Mouse (Mus musculus): ENCODE results near the gene 2900092C05Rik. TPM values are rescaled to one million over a fixed set of nuclear protein-coding genes. Genes with fewer than 3 reads are reported as not detected.

The 2900092C05Rik gene
- polyA plus RNA-seq (2017; shearing (Covaris generic)), result not detected

DNA sequence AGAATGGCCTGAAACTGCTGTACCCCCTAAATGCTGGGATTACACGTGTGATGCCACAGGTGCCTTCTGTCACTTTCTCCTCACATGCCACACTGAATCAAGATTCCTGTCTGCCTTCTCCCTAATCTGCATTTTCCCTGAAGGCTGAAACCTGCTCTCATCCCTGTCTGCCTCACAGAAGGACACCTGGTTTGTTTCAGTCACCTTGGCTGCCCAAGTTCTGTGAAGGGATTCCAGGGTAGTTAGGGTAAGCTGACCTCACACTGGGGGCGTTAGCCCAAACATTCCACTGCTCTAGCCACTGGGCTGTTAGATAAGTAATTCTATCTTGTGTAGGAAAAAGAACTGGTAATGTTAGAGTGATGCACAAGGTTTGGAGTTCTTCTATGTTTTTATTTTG, at the start of gene 2900092C05Rik:
2900092C05Rik (plus strand) TSS at position 301 of the 400 bp plus-strand sequence.

DNA sequence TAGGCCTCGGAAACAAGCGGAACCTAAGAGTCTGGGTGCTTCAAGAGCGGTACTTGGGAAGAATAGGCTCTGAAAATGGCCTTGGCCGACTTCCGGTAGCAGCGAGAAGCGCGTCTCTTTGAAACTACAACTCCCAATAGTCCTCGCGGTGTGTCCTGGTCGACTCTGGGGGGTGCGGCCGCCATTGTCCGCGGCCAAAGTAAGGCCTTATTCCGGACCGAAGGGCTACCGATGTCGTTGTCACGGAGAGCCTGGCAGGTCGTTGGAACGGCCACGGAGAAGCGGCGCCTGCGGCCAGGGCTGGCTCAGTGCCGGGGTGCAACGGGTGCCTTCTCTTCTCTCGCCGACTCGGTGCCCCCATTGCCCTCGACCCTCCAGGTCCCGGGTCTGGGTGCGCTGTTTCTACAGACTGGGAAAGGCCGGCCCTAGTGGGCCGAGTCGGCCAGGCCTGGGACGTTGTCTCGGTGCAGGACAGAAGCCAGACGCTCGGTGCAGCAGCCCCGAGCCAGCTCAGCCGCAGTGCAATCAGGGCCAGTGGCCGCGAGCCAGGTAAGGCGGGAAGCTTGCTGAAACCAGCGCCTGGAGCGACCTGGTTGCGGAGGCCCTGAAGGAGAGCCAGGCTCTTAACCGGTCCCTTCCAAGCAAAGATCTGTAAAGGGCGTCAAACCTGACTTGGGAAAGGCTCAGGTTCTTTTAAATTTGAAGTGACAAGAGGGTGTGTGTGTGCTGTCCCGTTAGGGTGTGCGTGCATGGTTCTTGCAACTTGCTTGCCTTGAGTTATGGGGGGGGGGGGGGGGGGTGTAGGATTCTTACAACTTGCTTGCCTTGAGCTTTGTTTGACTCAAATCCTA, 33.9 kb upstream of the 2900092C05Rik start, which contains the start of gene Zfp606:
Zfp606 (plus strand) TSS at position 136 of the 851 bp plus-strand sequence.

Other genes with a start within 250 kb of the 2900092C05Rik start
- gene Vmn1r81, start 244.2 kb upstream of the 2900092C05Rik start, polyA plus RNA-seq (2017; shearing (Covaris generic)), result 0.14 TPM
- not detected for gene Vmn1r82, start 212.1 kb upstream of the 2900092C05Rik start, polyA plus RNA-seq (2017; shearing (Covaris generic))
- not detected for gene Vmn1r83, start 183.0 kb upstream of the 2900092C05Rik start, polyA plus RNA-seq (2017; shearing (Covaris generic))
- gene Vmn1r84, start 143.2 kb upstream of the 2900092C05Rik start, polyA plus RNA-seq (2017; shearing (Covaris generic)), result not detected
- 1.8 TPM for gene Zfp551, start 89.8 kb upstream of the 2900092C05Rik start, polyA plus RNA-seq (2017; shearing (Covaris generic))
- gene Zfp606, start 34.2 kb upstream of the 2900092C05Rik start, polyA plus RNA-seq (2017; shearing (Covaris generic)), result 4.4 TPM
- 0.04 TPM for gene Vmn2r53, start 96.3 kb downstream of the 2900092C05Rik start, polyA plus RNA-seq (2017; shearing (Covaris generic))
- gene Vmn2r54, start 127.8 kb downstream of the 2900092C05Rik start, polyA plus RNA-seq (2017; shearing (Covaris generic)), result not detected
- not detected for gene Vmn2r55, start 172.5 kb downstream of the 2900092C05Rik start, polyA plus RNA-seq (2017; shearing (Covaris generic))
- not detected for gene Vmn2r56, start 222.5 kb downstream of the 2900092C05Rik start, polyA plus RNA-seq (2017; shearing (Covaris generic))

All from naive thymus-derived CD4-positive, alpha-beta T cell, adult 5 months (primary cell).